Mouse (Mus musculus): Measurements from ENCODE around the gene Ptpn13. TPM values are rescaled to one million over a fixed set of nuclear protein-coding genes. Genes with fewer than 3 reads are reported as not detected.
A peak's percentile ranks its signal among the peaks of the same experiment; 100 is the strongest.

Ptpn13 gene
- total RNA-seq, 1 experiment from 2014 or later: 17.5 TPM

DNA sequence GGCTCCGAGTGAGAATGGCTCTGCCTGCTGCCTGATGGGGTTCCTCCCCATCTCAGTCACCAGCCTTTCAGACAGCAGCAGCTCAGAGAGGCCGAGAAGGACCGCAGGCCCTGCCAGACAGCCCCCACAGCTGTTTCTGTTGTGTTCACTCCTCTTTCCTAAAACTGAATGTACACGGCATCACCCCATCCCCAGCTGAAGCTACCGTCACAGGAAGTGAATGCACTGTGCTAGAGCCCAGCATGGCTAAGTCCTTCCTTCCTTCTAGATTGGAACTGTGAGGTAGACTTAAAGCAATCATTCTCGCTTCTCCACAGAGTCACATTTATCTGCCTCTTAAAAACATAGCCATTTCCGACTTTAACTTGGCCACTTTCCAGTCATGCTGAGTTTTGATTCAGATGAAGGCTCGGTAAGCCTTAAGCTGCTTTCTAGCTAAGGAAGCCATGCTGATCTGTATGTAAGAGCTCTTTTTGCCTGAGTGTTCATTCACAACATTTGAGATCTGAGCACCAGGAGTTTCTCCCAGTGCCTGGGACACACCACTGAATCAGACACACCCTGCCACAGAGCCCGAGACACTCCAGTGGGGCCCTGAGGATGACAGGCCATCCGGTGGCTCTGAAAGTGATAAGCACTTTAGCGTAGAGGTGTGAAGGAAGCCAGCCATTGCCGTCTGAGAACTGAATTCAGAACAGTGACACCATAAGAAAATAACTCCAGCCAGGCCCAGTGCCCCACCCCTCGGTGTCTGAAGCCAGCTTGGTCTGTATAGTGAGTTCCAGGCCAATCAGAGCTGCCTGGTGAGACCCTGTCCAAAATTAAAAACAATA is 170.6 kb downstream of the Ptpn13 start:
- DNase-seq: no peak

DNA sequence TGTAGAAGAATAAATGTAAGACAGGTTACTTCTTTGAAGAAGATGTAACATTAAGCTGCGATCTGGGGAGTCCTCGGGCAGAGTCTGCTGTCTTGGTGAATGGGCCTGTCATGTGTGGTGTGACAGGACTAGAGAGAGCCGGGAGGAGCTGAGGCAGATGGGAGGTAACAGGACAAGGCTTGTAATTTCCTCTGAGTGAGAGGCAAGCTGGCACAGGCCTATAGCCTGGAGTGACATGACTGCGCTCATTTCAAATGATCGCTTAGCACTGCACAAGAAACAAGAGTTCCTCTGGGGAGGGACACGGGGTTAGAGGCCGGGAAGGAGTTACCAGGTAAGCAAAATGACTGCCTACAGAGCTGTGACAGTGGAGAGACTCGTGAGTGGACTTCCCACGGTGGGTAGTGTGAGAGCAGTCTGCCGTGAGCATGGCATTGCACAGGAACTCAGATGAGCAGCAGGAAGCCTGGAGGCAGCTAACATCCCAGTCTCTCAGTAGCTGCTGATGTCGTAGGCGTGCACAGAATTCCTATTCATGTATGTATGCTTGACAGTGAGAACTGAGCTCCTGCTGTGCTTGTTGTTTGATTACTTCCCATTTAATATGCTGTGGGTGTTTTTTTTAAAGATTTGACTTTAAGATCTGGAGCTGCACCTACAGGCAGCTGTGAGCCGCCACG is 171.6 kb downstream of the Ptpn13 start:
- no peak for DNase-seq

DNA sequence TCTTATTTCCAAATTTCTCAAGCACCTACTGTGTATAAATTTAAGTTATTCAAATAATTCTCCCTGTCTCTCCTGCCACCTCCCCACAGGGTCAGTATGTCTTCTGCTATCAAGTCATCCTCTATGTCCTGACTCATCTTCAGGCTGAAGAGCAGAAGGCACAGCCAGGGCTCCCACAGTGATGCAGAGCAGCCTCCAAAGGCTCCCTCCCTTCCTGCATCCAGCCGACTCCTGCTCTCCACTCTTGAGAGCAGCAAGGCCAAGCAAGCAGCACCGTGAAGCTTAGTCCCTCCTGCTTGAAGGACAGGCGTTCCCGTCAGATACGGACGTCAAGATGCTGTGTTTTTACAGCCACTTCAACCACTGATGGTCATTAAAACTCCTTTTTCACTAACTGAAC is 172.6 kb downstream of the Ptpn13 start:
- no peak for DNase-seq

DNA sequence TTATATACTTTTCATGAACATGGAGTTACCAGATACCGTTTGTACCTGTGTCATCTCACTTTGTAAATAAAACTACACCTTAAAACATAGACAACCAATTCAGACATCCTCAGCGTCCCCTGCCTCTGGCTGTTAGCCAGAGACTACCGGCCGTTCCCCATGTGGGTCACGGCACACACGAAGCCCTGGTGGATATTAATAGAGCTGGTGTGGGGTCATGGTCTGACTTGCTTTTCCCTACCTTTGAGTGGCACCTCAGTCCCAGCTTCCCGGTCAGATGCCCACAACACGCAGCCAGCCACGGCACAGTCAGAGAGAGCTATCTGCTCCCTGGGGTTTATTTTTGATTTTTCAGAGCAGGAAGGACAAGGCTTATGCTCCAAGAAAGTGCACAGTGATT is 173.3 kb downstream of the Ptpn13 start:
- no peak for DNase-seq

DNA sequence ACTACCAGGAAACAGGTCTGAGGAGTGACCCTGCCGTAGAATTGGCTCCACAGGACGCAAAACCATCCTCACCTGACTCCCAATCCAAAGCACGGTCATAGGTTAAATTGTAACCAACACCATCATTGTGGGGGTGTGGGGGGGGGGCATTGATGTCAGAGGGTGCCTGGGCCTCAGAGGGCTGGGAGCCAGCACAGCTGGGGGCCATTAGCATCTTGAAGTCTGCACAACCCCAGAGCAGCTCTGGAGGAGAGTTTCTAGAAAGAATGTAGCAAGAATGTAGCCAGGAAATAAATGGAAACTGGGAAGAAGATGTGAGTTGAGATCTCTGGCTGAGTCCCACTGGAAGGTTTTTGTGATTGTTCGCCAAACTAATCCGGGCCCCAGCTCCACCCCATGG is 173.9 kb downstream of the Ptpn13 start:
- DNase-seq: no peak

DNA sequence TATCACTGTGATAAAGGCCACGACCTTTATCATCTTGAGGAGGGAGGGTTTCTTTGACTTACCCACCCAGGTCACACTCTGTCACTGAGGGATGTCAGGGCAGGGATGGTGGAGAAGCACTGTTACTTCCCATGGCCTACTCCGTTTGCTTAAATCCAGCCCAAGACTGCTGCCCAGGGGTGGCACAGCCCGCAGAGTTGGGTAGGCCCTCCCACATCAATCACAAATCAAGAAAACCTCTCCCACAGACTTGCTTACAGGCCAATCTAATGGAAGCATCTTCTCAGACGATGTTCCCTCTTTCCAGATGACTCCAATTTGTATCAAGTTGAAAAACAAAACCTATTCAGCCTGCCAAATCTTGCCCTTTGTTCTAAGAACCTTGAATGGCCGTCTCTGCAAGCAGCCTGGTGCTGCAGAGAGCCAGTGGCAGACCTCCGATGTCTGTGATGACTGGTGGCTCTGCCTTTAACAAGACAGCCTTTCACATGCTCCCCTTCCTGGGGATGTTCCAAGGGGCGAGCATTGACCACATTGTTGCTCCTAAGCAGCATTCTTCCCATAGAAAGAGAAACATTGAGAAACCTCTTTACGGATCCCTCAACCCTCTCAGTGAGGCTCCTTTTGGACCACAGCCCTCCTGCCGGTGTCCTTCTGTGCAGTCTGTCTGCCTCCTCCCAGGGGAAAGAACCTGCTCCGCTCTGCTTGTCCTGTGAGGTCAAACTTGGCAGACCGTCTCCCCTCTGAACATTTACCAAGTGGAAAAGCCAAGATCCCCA is 178.3 kb downstream of the Ptpn13 start:
- DNase-seq: no peak

DNA sequence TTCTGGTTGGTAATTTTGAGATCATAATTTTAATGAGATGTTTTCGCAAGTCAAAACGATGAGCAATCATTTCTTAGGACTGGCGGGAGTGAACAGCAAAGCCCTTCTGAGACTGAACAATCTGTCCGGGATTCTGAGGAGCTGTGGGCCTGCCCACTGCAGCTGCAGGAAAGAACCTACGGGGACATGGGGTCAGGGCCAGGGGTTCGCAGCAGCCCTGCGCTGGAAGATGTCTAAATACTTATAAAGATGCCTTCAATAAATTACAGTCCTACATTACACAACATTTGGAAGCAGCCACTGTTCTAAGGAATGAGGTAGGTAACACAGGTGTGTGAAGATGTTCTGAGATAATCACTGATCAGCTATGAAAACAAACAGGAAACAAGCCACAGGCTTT is 180.7 kb downstream of the Ptpn13 start:
- no peak for DNase-seq

DNA sequence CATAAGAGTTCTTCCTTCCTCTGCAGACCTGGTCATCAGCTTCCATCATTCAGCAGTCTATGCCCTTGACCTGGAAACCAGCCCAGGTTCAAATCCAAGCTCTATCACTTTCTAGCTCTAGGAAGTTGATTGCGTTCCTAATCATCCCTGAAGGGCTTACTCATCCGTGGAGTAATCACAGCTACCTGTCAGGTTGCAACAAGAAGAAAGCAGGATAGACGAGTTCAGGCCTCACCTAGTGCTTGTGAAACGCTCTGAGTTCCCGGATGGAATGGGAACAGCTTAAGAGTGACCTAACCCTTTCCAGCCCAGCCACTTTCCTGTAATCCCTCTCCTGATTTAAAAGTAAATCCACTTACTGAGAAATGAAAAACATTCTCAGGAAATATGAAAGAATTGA is 185.2 kb downstream of the Ptpn13 start:
- no peak for DNase-seq

DNA sequence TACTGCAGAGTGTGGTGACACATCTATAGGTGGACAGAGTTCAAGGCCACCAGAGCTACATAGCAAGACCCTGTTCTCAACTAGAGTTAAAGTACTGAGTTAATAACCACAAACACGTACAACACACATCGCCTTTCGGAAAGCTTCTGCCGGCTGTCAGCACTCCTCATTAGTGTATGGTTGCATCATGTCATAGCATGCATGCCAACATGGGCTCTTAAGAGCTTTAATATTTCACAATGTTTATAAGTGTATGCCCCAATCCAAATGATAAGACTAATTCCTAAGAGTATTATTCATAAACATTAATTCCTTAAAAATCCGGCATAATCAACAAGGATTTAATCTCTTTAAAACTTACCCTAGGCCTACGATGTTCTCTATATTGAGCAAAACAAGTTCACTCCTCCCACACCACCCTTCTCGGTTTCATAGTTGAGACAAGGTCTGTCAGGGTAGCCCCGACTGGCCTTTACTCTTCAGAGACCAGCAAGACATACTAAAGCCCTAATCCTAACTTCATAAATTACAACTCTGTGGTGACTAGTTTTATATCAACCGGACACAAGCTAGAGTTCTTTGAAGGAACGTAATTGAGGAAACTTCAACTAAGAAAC is 186.0 kb downstream of the Ptpn13 start:
- no peak for DNase-seq

DNA sequence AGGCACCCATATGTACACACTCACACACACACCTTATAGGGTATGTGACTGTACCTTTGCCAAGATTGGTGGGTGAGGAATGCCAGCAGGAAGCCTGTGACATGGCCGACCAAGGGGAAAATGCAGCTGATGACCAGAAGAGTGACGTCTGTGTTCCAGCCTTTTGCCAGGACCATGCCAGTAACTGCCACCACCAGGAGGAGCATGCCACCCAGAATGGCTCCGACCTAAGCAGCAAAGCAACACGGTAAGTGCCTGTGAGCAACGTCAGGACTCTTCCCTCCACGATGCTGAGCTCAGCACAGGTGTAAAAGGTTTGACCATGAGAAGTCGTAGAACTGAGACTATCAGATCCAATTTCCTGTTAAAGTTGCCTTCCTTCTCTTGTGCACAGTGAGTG is 187.3 kb downstream of the Ptpn13 start:
- DNase-seq: no peak

DNA sequence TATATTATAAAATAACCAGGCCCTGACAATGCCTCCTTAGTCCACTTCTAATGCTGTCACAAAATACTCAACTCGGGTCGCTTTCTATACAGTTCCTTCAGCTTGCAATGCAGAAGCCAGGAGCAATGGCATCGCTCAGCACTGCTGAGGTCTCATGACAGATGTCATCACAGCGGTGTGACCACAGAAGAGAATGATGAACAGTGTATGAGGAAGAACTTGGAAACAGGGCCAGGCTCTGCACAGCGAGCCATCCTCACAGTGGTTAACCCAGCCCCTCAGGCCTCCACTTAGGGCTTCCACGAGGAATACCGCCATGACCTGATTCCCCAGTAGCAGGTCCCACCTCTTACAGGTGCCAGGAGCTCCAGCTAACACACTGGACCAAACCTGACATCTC is 189.4 kb downstream of the Ptpn13 start:
- DNase-seq: no peak

DNA sequence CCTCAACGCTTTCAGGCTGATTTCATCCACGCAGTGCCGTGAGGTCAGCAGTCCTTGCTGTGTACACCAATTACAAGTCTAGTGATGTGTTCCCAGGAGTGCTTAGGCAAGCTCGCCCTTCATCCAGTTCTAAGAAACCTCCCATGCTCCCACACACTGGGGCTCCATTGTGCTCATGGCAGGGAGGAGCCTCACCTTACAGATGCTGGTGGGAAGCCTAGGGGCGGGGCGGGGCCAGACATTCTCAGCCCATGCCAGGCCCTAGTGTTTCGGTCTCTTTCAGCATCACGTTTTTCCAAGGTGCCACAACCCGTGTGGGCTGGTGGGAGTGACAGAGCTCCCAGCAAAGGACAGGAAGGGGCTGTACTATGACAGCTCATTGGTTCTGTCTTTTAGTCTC is 192.2 kb downstream of the Ptpn13 start:
- no peak for DNase-seq

DNA sequence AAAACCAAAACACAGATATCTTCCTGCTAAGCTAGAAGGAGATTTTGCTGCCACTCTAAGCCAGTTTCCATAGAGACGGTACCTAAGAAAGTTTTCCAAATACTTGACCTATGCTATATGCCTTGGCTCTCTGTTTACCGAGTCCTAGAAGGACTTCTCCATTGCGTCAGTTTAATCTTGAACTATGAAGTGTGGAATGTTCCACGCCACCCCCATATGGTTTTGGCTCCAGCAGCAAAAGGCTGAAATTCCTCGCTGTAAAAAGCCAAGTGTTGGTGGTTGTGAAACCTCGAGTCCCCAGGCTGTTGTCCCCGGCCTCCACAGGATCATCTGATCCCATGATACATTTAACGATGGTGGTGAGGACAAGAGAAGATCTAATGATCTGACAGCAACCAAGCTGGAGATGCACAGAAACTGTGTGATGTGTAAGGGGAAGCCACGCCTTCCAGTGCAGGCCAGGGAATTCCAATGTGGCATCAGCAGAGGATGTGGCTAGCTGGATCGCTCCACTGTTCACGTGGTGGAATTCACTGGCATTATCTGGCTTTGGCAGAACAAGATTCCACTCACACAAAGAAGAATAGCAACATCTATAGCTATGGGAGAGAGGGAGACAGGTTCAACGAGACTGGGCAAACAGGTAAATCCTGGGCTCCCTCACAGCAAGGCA is 195.4 kb downstream of the Ptpn13 start:
- DNase-seq: no peak

DNA sequence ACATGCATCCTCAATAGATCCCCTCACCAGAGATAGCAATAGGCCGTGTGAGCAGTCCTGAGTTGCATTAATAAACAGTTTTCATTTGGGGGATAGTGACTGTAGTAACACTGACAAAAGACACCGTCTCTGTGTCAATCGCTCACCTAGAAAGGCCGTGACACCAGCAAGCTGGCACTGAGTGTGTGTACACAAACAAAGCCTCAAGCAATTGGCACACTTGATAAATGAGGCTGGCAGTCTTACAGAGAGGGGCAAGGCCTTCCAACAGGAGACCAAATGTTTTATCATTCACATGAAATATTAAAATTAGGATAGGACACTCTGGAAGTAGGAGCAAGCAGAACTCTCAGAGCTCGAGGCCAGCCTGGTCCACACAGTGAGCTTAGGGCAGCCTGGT is 197.3 kb downstream of the Ptpn13 start:
- no peak for DNase-seq

DNA sequence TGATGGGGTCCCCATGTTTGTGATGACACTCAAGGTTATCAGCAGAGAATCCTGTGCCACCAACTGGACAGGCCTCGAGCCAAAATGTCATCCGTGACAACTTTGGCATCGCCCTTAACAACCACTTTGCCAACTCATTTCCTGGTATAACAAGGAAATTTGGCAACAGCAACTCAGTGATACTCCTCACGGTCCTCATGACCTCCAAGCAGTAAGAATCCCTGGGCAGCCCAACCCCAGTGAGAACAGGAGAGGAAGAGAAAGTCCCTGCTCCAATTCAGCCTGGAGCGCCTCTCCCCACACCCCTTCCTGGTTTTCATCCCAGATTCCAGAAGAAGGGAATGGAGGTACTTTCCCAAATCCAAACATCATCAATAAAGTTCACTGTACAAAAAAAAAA is 199.8 kb downstream of the Ptpn13 start:
- no peak for DNase-seq

DNA sequence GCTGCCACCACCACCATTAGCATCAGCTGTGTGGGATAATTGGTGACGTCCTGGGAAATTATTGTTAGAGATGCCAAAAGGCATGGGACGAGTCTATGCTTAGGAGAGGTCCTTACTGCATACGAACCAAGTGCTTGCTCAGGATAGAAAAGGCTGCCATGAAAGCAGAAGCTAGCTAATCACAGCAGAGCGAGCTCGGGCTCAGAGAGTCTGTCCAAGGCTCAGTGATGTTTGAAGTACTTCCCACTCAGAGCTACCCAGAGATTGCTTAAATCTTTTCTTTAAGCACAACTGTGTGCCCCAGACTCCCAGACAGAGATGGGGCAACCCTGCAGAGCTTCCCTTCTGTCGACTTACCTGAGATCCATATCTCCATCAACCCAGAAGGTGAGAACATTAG is 203.5 kb downstream of the Ptpn13 start:
- DNase-seq: no peak

DNA sequence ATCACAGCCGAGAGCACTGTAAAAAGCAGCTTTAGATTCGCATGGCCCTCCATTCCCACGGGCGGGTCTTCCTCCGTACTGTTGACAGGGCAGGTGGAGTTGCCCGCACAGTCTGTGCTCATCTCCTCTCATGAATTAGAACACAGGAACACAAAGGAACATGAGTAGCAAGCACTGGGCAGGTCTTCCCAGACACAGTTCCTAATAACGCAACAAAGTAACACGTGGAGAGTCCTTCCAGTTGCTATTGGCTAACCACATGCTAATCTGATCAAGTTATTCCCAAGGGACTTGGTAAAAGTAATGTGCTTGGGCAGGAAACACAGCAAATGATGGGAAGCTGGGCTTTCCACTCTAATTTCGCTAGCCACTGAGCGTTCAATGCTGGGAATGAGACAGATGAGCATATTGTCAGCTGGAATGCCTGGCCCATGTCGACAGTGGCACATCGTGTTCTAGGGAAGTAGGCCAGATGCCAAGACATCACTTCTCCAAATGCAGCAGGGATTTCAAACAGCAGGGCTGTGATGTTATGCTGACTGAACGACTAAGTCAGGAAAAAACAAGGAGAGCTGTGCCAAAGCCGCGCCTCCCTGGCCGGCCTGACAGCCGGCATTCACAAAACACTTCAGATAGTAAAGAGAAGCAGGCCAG is 204.2 kb downstream of the Ptpn13 start, which contains the start of gene Slc10a6:
Slc10a6 (minus strand) TSS at position 293 of the 654 bp plus-strand sequence.
- DNase-seq: peak; percentile 53

DNA sequence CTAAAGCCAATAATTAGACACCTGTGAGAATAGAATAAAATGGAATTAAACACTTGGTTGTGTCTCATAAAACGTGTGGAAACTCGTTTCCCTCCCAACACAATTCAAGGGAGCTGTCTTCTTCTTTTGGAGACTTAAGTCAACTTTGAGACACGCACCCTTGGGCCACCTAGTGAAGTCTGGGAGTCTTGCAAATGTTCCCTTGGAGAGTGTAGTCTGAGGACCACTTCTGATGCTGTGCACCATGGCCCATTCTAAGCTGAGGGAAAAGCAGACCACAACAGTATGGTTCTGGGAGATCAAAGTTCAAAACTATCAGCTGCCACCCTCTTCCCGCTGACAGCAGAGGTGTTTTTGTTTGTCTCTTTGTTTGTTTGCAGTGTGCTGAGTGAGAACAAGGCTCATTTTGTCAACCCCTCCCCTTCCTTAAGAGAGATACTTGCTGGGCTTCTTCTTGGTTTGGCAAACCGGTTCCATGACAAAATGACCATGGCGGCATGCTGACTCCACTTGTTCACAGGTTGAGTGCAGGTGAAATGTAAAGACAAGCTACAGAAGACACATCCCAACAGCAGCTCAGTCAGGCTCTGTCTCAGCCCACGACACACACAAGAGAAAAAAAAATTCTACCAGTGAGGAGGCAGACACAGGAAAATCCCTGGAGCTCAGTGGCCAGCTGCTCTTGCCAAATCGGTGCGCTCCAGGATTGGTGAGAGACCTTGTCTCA is 205.0 kb downstream of the Ptpn13 start:
- no peak for DNase-seq

DNA sequence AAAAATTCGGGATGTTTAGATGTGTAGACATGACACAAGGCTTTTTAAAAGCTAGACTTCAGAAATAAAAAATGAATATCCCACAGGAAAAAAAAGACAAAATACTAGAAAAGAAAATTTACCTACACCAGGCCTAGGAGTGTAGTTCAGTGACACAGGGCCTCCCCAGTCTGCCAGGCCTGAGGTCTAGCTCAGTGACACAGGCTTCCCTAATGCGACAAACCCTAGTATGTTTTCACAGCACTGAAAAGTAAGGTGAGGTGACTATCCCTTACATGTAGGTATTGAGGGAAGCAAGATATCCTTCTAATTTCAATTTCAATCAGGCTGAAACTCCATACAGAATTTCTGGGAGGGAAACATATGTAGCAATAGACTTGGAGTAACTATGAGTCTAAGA is 212.2 kb downstream of the Ptpn13 start:
- DNase-seq: no peak

DNA sequence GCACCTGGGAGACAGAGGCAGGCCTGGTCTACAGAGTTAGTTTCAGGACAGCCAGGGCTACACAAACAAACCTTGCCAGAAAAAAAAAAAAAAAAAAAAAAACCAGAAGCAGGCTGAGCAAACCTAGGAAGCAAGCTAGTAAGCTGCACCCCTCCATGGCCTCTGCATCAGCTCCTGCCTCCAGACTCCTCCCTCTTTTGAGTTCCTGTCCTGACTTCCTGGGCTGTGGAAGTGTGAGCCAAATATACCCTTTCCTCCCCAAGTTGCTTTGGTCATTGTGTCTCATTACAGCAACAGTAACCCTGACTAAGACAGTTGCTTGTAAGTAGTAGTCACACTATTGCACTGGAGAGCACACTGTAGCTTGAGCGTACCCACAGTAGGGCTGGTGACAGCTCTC is 219.2 kb downstream of the Ptpn13 start:
- DNase-seq: no peak

DNA sequence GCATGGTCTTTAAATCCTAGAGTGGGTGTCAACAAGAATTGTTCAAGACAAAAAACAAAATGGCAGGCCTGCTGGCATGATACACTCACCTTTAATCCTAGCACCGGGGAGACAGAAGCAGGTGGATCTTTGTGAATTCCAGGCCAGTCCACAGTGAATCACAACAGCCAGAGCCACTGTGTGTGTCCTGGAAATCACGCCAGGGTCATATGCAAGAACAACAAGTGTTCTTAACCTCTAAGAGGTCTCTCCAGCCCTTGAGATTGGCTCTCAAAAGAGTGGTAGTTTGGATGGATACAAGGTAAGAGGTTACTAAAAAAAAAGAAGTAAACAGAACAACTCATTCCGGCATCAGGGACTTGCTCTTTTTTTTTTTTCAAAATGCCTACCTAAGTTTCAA is 222.3 kb downstream of the Ptpn13 start:
- DNase-seq: no peak
